ENCODE assay signal across 8 mouse cellular contexts in the genomic region with DNA sequence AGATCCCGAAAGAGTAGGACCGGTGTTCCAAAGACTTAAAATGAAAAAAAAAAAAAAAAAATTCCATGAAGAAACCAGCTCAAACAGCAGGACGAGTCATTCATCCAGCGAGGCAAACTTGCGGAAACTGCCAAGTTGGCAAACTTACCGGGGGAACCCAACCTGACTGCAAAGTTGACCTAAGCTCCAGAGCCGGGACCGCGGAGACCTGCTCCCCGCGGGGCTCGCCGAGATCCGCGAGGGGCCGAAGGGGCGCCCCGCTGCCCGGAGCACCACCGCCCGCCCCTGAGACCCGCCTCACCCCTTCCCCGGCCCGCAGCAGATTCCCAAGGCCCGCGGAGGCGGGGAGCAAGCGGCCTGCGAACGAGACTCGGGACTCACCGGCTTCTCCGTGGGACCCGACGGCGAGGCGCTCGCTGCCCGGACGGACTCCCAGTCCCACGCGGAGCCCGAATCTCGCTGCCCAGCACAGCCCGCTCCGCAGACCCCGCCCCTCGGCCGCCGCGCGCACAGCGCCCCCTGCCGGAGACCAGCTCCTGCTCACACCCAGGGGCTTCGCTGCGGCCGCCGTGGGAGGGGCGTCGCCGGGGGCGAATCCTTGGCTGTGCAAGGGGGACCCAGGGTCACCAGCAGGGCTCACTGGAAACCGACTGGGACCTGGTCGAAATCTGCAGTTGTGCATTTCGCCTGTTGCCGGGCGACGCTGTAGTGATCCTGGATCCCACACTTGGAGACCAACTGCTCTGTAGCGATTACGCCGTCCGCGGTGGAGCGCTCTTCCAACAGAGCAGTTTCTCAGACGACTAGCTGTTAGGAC. TPM values are rescaled to one million over a fixed set of nuclear protein-coding genes. Genes with fewer than 3 reads are reported as not detected.
DNase-seq lines count a peak whose midpoint lies in the region; ATAC-seq lines count a peak whose summit lies in the region.

A gene (minus strand): TSS at position 461 of the 817 bp plus-strand sequence.

- WGBS in hindbrain, embryonic 14.5 days: under 1% methylated on average over 75 of the region's 75 CpGs

- H3K9ac ChIP-seq in hindbrain, embryonic 14.5 days: peak within 1 kb of the TSS; percentile 40

- peak within 1 kb of the TSS; percentile 81 for H3K4me2 ChIP-seq in hindbrain, embryonic 14.5 days (replicated peaks)

- peak; percentile 93 for DNase-seq in Muller cell, postnatal 12 days (ENCODE audit: inconsistent ontology term)
- DNase-seq in cerebellum, postnatal 10 days: peak; percentile 96 to 98
- DNase-seq in frontal cortex, postnatal 36 days (ENCODE audit: low spot score in 2 of 2): peak; percentile 68 to 73
- DNase-seq in hindbrain, embryonic 14.5 days (ENCODE audit: low spot score): peak; percentile 76
- DNase-seq in layer of hippocampus, postnatal 25 days (ENCODE audit: extremely low spot score in 1 of 2, low spot score in 1 of 2): peak; percentile 88 to 89
- DNase-seq in lung, postnatal 10 days: peak; percentile 93
- peak; percentile 93 for DNase-seq in retina, embryonic 14.5 days (ENCODE audit: low spot score)
- DNase-seq in thymus, postnatal 36 days: peak; percentile 49 to 52

- no peak within 1 kb of the TSS for H3K27ac ChIP-seq in hindbrain, embryonic 14.5 days

- H3K27me3 ChIP-seq in hindbrain, embryonic 14.5 days (ENCODE audit: control insufficient read depth, insufficient read depth, low read length): peaks cover 14% of the 10 kb centered on the region

- H3K9me3 ChIP-seq in hindbrain, embryonic 14.5 days (ENCODE audit: control insufficient read depth, low read length): no peaks in the 10 kb centered on the region

- peaks cover 6% of the 10 kb centered on the region for H3K4me1 ChIP-seq in hindbrain, embryonic 14.5 days (replicated peaks; ENCODE audit: control insufficient read depth, insufficient read depth, low read length)

- peak within 1 kb of the TSS; percentile 58 for H3K4me3 ChIP-seq in hindbrain, embryonic 14.5 days (replicated peaks; ENCODE audit: low read length)

- H3K36me3 ChIP-seq in hindbrain, embryonic 14.5 days (replicated peaks; ENCODE audit: control insufficient read depth, insufficient read depth): no peaks in the 10 kb centered on the region

- peak; percentile 91 for ATAC-seq in hindbrain, embryonic 14.5 days (ENCODE audit: low FRiP score)

RNA-seq across cellular contexts. Expression of the gene that starts here (rescaled TPM):
- polyA plus RNA-seq in hindbrain, embryonic 14.5 days (2014; fragmentation: Nextera tagmentation; extraction: Ambion mirVana): 2.2 TPM in 2 replicates
- total RNA-seq in layer of hippocampus, postnatal 25 days (2021): under 1 TPM; 0.40 to 0.54 TPM

Comparison
In these comparisons a context has a peak if more than half of its experiments do, and no peak if none do; other contexts are left out.
1. Peak in DNase-seq in layer of hippocampus, postnatal 25 days; RNA of the gene not detected or under 1 TPM.